Mouse (Mus musculus) adipose tissue, adult 10 weeks (tissue): Measurements from ENCODE around the gene Stx2. TPM values are rescaled to one million over a fixed set of nuclear protein-coding genes. Genes with fewer than 3 reads are reported as not detected.

Experiments
- polyA plus RNA-seq: library from polyadenylated mRNA; stranded (reverse); fragments of 350-450 nt; fragmentation: Illumina TruSeq; extraction: RNeasy Lipid Tissue Mini Kit (QIAGEN cat#74804); gene quantifications from one replicate; pipeline ENCODE4 v1.2.3, GENCODE M21; 2014; ENCODE audit warnings: low read depth, low replicate concordance

Gene Stx2
- 21.2 TPM for polyA plus RNA-seq

DNA sequence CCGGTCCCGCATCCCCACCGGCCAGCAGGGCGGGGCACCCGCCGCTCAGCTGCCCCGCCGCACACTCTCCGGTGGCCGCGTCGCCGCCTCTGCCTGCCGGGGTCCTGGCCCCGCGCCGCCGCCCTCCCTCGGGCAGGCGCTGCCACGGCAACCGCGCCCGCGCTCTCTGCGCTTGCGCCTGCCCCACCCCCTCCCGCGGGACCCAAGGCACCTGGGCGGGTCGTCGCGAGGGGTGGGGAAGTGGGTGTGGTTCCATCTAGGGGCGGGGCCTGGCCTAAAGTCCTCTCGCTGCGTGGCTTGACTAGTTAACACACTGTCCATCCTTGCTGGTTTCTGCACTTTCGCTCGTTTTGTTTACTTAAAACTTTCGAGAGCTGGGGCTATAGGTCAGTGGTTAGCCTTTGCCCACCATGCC is at the start of gene Stx2:
Gene Stx2 (minus strand): TSS at position 163 of the 415 bp plus-strand sequence.

DNA sequence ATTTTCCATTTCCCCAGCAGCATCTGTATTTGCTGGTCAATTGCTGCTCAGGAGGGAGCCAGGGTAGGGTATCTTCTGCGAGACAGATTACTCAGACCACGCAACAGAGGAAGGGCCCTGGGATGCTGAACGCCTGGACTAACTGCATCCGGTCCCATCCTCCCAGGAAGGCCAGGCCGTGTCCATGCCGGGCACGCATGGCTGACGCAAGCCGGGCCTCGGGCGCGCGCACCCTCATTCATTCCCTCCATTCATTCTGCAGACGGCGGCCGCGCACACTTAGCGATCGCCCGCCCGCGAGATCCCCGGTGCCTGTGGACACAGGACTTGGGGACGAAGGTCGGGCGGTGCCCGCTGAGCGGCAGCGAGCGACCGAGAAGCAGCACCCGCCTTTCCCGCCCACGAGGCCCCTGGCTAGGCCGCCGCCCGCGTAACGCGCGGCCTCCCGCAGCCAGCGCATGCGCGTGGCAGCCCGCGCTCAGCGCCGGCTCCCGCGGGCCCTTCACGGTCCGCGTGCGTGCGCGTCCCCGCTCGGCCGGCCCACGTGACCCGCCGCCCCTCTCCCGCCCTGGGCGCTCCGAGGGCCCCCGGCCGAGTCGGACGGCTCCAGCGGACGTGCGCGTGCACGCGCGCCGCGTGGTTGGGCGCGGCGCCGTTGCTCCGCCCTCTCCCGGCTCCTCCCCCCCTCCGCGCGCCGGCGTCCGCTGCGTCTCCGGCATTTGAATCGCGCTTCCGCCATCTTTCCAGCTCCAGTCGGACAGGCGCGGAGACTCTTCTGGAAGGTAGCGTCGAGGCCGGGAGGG is 11.3 kb upstream of the Stx2 start, which contains the start of gene Ran:
Gene Ran (plus strand): TSS at position 573 of the 803 bp plus-strand sequence.

DNA sequence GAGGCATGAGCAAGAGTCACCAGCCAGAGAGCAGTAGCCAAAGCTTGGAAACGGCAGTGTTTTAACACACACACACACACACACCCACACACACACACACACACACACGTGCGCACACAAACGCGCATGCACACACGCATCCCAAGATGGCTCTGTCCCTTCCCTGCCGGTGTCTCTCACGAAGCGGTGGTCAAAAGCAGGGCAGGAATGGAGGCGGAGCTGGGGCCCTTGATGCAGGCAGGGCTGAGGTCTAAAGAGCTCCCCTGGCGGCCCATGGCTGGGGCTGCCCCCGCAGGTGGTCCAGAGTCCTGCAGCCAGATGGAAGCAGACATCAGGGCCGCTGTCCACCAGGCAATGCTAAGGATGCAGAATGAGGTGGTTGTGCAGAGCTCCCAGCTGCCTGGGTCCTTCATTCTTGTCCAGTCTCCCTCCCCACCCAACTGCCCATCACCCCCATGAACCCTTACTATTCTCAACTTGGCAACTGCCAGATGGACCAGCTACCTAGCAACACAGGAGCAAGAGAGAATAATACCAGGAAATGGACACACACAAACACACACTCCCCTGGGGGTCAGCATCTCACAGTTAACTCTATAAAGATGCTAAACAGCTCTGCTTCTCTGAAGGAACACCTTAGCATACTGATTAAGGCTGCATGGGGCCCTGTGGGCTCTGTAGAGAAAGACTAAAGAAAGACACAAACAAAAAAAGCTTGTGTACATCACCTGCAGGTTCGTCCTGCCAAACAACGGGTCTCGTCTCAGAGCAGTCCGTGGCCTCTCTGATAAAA is 54.9 kb downstream of the Stx2 start, which contains the start of gene Rimbp2:
Gene Rimbp2 (minus strand): TSS at position 209 of the 793 bp plus-strand sequence.

Other genes starting within 250 kb of the Stx2 start
- 0.29 TPM for gene Rimbp2, start 55.1 kb downstream of the Stx2 start, polyA plus RNA-seq
- 159 TPM for gene Ran, start 11.5 kb upstream of the Stx2 start, polyA plus RNA-seq
- gene Adgrd1, start 88.2 kb upstream of the Stx2 start, polyA plus RNA-seq = 18.5 TPM